Mouse (Mus musculus): ENCODE data around the gene Myocd. TPM values are rescaled to one million over a fixed set of nuclear protein-coding genes. Genes with fewer than 3 reads are reported as not detected.

The Myocd gene
- 1.6 and 1.8 TPM in 2 replicates for polyA plus RNA-seq (2016; fragmentation: Nextera tagmentation; extraction: Ambion mirVana)

DNA sequence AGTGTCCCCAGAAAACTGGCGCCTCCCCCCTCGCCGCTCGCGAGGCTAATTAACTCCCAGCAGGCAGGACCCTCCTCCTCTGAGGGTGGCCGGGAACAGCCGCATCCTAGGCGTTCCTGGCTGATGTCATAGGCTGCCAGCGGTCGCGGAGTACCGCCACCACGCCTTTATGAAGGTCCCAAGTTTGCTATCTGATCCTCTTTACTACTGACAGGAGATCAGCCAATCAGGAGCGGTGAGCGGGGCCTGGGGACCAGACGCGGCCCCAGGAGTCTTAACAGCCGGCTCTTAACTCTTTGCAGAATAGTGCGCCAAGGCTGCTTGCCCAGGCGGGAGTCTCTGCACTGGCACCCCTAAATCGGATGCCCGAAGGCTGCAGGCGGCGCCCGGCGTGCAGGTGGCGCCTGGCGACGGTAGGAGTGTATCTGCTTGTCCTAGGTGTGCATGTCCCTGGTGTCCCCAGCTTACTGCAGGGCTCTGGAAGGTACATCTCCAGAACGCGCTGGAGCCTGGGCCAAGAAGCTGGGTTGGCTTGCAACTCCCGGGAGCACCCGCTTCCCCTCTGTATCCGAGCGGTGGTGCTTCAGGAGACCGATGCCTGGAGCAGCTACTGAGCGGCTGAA, at the start of gene Myocd:
Gene Myocd, minus strand, starts transcription at position 139 of the 623 bp plus-strand sequence.
- Histone ChIP-seq H3K4me1 (peaks cover 25% of the 10 kb centered on the region), H3K4me3 (peak within 1 kb of the TSS; percentile 63), H3K27ac (replicated peaks) (peak within 1 kb of the TSS; percentile 55; the same call in 1 of the 2 replicates), H3K9me3 (replicated peaks) (no peaks in the 10 kb centered on the region), H3K36me3 (no peaks in the 10 kb centered on the region), H3K27me3 (ENCODE audit: low read depth, poor library complexity, severe bottlenecking) (peaks cover 37% of the 10 kb centered on the region)
- DNase-seq (ENCODE audit: low spot score) = peak; percentile 76
- under 1% methylated on average over 37 of the region's 37 CpGs for WGBS

DNA sequence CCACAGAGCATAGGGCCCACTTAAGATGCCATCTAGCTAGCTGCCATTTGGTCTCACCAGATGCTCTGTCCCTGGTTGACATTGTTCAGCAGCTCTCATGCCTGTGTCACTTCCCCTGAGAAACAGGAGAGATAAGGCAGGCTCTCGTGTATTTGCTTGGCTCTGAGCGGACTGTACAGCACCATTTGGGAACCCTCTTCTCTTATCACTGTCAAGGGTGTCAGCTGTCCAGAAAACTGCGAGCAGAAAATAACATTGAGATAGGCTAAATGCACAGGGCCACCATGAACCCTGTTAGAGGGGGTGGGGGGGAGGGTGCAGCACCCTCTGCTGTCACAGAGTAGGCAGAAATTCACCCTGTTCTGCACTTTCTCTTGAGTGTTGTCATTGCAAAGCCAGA, 34.0 kb upstream of the Myocd start:
- Histone ChIP-seq H3K4me1 (no peaks in the 10 kb centered on the region), H3K36me3 (no peaks in the 10 kb centered on the region), H3K27ac (replicated peaks) (no peak overlapping the region), H3K9me3 (replicated peaks) (no peaks in the 10 kb centered on the region), H3K27me3 (ENCODE audit: low read depth, poor library complexity, severe bottlenecking) (no peaks in the 10 kb centered on the region), H3K4me3 (no peak overlapping the region)
- 76% methylated on average over 3 of the region's 3 CpGs for WGBS
- DNase-seq (ENCODE audit: low spot score) = no peak

DNA sequence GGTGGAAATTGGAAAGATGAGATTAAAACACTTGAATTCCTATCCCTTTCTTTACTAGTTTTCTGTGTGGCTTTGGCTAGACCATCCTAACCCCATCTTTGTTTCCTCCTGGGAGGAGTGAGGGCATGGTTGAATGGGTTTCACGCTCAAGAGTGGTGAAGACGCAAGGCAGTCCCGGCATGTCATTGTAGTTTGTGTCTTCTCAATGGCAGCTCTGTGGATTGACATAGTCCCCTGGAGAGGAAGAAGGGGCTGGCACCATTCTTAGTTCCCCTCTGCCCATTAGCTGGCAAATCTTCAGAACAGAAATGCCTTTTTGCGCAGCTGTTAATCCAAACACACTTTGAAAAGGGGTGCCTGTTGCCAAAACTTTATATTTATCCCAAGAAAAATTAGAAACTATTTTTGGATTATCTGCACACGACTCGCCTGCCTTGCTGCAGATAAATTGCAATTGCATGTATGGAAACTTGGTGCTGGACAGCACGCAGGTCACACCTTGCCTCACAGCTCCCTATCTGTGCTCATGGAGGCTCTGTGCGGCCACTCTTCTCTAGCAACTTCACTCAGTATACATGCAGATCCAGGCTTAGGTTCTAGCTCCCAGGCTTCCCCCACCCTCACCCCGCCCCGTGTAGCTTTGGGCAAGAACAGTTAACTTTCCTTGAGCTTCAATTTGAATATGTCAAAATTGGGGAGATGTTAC, 24.5 kb upstream of the Myocd start:
- Histone ChIP-seq H3K27me3 (ENCODE audit: low read depth, poor library complexity, severe bottlenecking) (no peaks in the 10 kb centered on the region), H3K4me1 (no peaks in the 10 kb centered on the region), H3K4me3 (no peak overlapping the region), H3K9me3 (replicated peaks) (no peaks in the 10 kb centered on the region), H3K36me3 (no peaks in the 10 kb centered on the region), H3K27ac (replicated peaks) (no peak overlapping the region)
- no peak for DNase-seq (ENCODE audit: low spot score)
- 83% methylated on average over 10 of the region's 10 CpGs for WGBS

DNA sequence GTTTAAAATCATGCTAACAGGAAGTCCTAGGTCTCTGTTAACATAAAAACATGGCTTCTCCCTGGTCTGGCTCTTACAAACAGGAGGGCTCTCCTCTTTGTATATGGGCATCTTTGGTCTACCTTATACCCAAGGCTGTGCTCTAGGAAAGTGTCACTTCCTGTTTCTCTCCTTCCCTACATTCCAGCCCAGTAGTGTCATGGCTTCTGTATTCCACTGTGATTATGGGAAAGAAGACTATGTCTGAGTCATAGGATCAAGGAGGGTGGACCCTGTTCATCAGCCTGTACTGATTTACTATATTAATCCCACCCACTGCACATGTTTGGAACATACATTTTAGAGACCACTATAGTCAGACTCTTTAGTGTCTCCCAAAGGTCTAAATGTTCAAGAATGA, 23.2 kb upstream of the Myocd start:
- no peak overlapping the region for H3K4me3 ChIP-seq
- H3K27me3 ChIP-seq (ENCODE audit: low read depth, poor library complexity, severe bottlenecking) = no peaks in the 10 kb centered on the region
- H3K27ac ChIP-seq (replicated peaks) = no peak overlapping the region
- H3K9me3 ChIP-seq (replicated peaks) = no peaks in the 10 kb centered on the region
- H3K36me3 ChIP-seq = no peaks in the 10 kb centered on the region
- no peaks in the 10 kb centered on the region for H3K4me1 ChIP-seq
- DNase-seq (ENCODE audit: low spot score) = no peak

DNA sequence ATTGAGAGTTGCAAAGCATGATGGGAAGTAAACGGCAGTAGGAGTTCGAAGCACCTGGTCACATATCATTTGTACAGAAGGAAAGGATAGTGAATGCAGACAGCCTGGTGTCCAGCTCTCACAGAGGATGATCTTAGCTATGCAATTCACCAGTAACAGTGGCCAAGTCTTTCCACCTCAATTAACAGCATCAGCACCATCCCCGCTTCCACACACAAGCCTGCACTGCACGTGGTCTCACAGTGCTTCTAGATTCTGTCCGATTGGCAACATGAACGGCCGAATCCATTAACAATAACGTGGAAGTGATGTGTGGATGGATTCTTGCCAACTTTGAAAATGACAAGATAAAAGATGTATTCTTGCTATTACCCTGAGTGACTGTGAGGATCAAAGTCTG, 17.9 kb upstream of the Myocd start:
- Histone ChIP-seq H3K4me3 (no peak overlapping the region), H3K9me3 (replicated peaks) (no peaks in the 10 kb centered on the region), H3K27ac (replicated peaks) (no peak overlapping the region), H3K27me3 (ENCODE audit: low read depth, poor library complexity, severe bottlenecking) (no peaks in the 10 kb centered on the region), H3K4me1 (no peaks in the 10 kb centered on the region), H3K36me3 (no peaks in the 10 kb centered on the region)
- WGBS = 96% methylated on average over 8 of the region's 8 CpGs
- no peak for DNase-seq (ENCODE audit: low spot score)

DNA sequence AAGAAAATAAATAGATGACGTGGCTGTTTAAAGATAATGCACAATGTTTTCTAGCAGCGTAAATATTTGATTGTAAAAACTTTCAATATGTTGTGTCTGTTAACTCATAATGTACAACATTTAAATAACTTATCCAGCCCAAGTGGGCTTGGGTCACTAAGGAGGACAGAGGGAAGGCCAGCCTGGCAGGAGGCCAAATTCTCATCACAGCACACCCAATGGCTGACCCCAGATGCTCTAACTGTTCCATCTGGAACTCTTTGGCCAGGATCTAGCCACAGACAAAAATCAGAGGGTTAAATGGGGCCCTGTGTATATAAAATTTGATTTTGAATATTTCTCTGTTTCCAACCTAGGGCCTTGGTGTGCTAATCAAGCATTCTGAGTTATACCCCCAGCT, 16.4 kb upstream of the Myocd start:
- no peak overlapping the region for H3K4me3 ChIP-seq
- H3K9me3 ChIP-seq (replicated peaks) = no peaks in the 10 kb centered on the region
- no peak overlapping the region for H3K27ac ChIP-seq (replicated peaks)
- no peaks in the 10 kb centered on the region for H3K36me3 ChIP-seq
- no peak for DNase-seq (ENCODE audit: low spot score)
- no peaks in the 10 kb centered on the region for H3K4me1 ChIP-seq
- no peaks in the 10 kb centered on the region for H3K27me3 ChIP-seq (ENCODE audit: low read depth, poor library complexity, severe bottlenecking)
- 92% methylated on average over 2 of the region's 2 CpGs for WGBS

DNA sequence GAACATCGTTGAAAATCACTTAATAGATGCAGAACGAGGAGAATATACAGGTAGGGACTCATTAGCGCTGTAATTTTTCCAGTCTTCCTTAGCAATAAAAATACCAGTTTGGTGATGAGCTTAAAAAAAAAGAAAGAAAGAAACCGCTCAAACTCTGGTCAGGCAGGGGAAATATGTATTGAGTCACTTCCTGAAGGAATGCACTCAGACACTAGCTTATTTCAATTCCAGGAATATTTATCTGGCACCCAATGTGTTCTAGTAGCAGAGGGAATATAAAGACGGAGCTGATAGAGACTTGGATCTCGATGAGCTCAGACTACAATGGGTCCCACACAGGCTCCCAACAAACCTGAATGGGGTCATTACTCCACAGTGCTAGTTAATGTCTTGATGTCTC, 5.7 kb upstream of the Myocd start:
- H3K27ac ChIP-seq (replicated peaks) = no peak overlapping the region
- WGBS = 93% methylated on average over 6 of the region's 6 CpGs
- H3K9me3 ChIP-seq (replicated peaks) = no peaks in the 10 kb centered on the region
- DNase-seq (ENCODE audit: low spot score) = no peak
- H3K4me3 ChIP-seq = no peak overlapping the region
- no peaks in the 10 kb centered on the region for H3K36me3 ChIP-seq
- H3K4me1 ChIP-seq = peaks cover 14% of the 10 kb centered on the region
- peaks cover 14% of the 10 kb centered on the region for H3K27me3 ChIP-seq (ENCODE audit: low read depth, poor library complexity, severe bottlenecking)

DNA sequence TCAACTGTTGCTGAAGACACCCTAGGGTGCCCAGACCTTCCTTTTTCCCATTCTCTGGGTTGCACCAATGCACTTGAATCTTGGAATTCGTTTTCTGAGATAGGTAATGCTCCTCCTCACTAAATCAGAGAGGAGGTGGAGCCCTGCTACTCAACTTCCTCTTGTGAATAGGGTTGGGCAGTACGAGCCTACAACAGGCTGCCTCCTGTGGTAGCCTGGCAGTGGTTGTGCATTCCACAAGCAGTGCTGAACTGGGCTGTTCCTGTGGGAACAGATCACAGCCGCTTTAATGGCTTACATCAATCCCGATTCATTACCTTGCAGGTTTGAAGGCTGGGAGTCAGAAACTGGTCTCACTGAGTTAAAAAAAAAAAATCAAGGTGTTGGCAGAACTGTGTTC, 1.2 kb upstream of the Myocd start:
- no peak overlapping the region for H3K27ac ChIP-seq (replicated peaks)
- peaks cover 25% of the 10 kb centered on the region for H3K4me1 ChIP-seq
- no peak for DNase-seq (ENCODE audit: low spot score)
- WGBS = 28% methylated on average over 4 of the region's 4 CpGs
- no peaks in the 10 kb centered on the region for H3K36me3 ChIP-seq
- H3K9me3 ChIP-seq (replicated peaks) = no peaks in the 10 kb centered on the region
- no peak overlapping the region for H3K4me3 ChIP-seq
- peaks cover 37% of the 10 kb centered on the region for H3K27me3 ChIP-seq (ENCODE audit: low read depth, poor library complexity, severe bottlenecking)

DNA sequence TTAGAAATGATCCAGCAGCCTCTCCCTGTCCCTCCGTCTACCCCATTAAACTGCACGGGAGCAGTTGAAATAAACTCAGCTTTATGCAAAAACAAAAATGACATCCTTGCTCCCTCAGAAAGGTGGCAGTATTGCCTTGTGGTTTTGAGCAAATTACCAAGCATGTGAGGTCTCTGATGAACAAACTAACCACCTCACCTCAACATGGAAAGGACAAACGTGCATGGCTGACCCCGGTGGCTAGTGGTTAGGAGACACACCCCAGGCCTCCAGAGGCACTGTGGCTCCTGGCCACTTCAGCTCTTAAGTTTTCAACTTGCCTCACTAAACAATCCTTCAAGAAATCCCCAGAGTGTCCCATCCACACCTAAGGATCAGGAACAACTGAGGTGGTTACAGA, 1.5 kb downstream of the Myocd start:
- H3K9me3 ChIP-seq (replicated peaks) = no peaks in the 10 kb centered on the region
- 61% methylated on average over 4 of the region's 4 CpGs for WGBS
- DNase-seq (ENCODE audit: low spot score) = no peak

DNA sequence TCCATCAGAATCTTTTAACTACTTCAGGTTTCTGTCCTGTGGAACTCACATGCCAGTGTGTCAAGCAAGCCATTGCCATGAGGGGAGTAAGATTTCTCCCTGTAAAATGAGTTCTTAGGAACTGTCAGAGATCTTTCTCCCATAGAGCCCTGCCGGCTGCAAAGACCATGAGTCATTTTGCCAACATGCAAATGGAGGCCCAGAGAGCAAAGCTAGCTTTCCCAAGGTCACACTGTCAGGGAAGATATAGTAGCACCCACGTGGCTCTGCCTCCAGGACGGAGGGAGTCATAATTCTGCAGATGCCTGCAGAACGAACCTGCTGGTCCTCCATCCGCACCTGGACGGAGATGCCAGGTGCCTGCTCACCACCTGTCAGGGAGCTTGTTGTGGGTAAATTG, 6.3 kb downstream of the Myocd start:
- WGBS = 77% methylated on average over 6 of the region's 6 CpGs
- Histone ChIP-seq H3K4me1 (no peaks in the 10 kb centered on the region), H3K36me3 (no peaks in the 10 kb centered on the region), H3K4me3 (no peak overlapping the region), H3K27ac (replicated peaks) (no peak overlapping the region), H3K9me3 (replicated peaks) (no peaks in the 10 kb centered on the region), H3K27me3 (ENCODE audit: low read depth, poor library complexity, severe bottlenecking) (peaks cover 3% of the 10 kb centered on the region)
- no peak for DNase-seq (ENCODE audit: low spot score)

More for the DNA sequence above, 1.5 kb downstream of the Myocd start:
- Histone ChIP-seq H3K36me3 (no peaks in the 10 kb centered on the region), H3K4me1 (peaks cover 25% of the 10 kb centered on the region), H3K4me3 (no peak overlapping the region), H3K27me3 (ENCODE audit: low read depth, poor library complexity, severe bottlenecking) (peaks cover 37% of the 10 kb centered on the region), H3K27ac (replicated peaks) (no peak overlapping the region)

DNA sequence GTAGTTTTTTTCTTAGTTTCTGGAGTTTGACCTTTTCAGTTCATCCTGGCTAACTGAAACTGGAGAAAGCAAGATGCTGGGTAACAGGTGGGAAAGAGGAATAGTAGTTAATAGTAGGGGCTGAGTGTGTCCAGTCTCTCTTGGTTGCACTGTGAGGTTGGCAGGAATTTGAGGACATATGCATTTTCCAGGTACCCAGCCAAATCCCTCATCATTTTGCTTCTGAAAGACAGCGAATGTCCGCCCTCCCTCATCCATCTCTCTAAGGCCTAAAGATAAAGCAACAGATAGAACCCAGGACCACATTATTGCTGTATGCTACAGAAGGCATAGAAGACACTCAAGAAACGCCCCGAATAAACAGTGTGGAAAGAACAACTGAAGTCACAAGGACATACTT, 10.8 kb downstream of the Myocd start:
- 94% methylated on average over 4 of the region's 4 CpGs for WGBS
- H3K4me3 ChIP-seq = no peak overlapping the region
- H3K4me1 ChIP-seq = no peaks in the 10 kb centered on the region; the same call in 1 of the 2 replicates
- no peaks in the 10 kb centered on the region for H3K9me3 ChIP-seq (replicated peaks)
- no peak overlapping the region for H3K27ac ChIP-seq (replicated peaks)
- H3K27me3 ChIP-seq (ENCODE audit: low read depth, poor library complexity, severe bottlenecking) = no peaks in the 10 kb centered on the region
- H3K36me3 ChIP-seq = no peaks in the 10 kb centered on the region
- DNase-seq (ENCODE audit: low spot score) = no peak

DNA sequence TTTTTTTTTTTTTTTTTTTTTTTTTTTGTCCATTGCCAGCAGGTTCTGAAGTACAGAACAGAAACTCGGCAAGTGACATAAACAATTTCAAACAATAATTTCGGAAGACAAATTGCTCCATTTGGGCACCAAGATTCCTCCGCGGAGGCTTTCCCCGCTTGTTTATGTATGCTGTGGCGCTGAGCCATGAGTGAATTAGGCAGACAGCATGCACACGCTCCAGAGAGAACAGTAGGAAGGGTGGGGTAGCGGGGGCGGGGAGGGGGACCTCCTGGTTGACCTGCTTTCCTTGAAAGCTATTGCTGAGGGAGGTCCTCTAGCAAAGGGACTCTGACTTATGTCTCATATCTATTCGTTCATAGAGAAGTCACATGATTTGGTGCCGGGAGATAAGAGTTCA, 13.6 kb downstream of the Myocd start:
- H3K36me3 ChIP-seq = no peaks in the 10 kb centered on the region
- no peak overlapping the region for H3K4me3 ChIP-seq
- H3K9me3 ChIP-seq (replicated peaks) = no peaks in the 10 kb centered on the region
- no peak overlapping the region for H3K27ac ChIP-seq (replicated peaks)
- 84% methylated on average over 11 of the region's 11 CpGs for WGBS
- DNase-seq (ENCODE audit: low spot score) = no peak
- no peaks in the 10 kb centered on the region for H3K27me3 ChIP-seq (ENCODE audit: low read depth, poor library complexity, severe bottlenecking)
- no peaks in the 10 kb centered on the region; the same call in 1 of the 2 replicates for H3K4me1 ChIP-seq

DNA sequence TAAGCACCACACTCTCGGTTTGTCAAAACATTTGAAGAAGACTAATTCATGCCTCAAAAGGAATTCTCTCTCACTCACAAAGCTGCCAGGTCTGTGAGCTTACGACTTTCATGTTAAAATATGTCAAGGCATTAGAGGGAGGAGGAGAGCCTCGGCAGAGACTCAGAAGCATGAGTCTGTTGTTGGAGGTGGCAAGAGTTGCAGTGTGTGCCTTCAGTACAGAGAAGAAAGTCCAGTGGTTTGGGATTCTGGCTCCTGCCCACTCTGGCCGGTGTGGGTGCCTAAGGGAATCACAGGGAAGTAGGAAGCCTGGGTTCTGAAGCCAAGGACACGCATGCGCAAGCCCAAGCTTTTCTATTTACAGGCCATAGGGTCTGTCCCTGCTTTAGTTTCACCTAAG, 14.2 kb downstream of the Myocd start:
- H3K27ac ChIP-seq (replicated peaks) = no peak overlapping the region
- WGBS = 84% methylated on average over 6 of the region's 6 CpGs
- no peak overlapping the region for H3K4me3 ChIP-seq
- no peaks in the 10 kb centered on the region for H3K36me3 ChIP-seq
- no peaks in the 10 kb centered on the region for H3K9me3 ChIP-seq (replicated peaks)
- no peaks in the 10 kb centered on the region; the same call in 1 of the 2 replicates for H3K4me1 ChIP-seq
- H3K27me3 ChIP-seq (ENCODE audit: low read depth, poor library complexity, severe bottlenecking) = no peaks in the 10 kb centered on the region
- DNase-seq (ENCODE audit: low spot score) = no peak
